18 mouse cellular contexts compared by ENCODE assay signal in the genomic region with DNA sequence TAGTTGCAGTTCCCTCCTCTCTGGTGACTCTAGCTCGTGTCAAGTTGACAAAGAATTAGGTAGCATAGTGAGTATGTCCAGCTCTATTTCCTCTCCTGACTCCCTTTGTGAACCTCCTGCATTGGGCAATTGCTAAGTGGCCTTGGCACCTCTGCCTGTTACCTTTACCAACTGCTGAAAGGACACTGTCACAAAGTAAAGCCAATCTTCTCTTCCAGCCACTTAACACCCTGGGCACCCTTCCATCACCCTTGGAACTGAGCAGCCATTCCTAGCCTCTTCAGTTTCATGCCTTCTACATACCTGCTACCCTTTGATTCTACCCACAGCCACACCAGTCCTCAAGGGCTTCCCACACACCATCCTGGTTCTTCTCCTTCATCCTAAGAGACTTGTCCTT.
"Had no signal": no experiment of that assay in that cellular context is flagged by ENCODE, and none has a peak within 500 bp of the region (broad histone marks: within the 10 kb centered on the region; RNA-seq: fewer than 3 reads in every experiment).

No protein-coding gene starts in this region.

- H3K27ac ChIP-seq: layer of hippocampus, adult 2 months; limb, embryonic 12.5 days; liver, embryonic 13.5 days; lung, embryonic 15.5 days; macrophage; neural tube, embryonic 13.5 days had no signal

- H3K4me2 ChIP-seq: limb, embryonic 12.5 days; liver, embryonic 13.5 days; lung, embryonic 15.5 days; midbrain, embryonic 11.5 days; neural tube, embryonic 13.5 days had no signal

- DNase-seq: kidney, postnatal 10 days; kidney, postnatal 4 days; liver; liver, embryonic 13.5 days; liver, postnatal 0 days; retina, postnatal 1 day; right cerebral cortex, postnatal 4 days; spleen, adult 18-20 months; thymus, adult 18-20 months; thymus, postnatal 14 days had no signal

- H3K9ac ChIP-seq: limb, embryonic 12.5 days; liver, embryonic 13.5 days; liver, postnatal 0 days; lung, embryonic 15.5 days; neural tube, embryonic 13.5 days had no signal

- ATAC-seq: liver, postnatal 0 days; midbrain, embryonic 16.5 days had no signal

- H3K36me3 ChIP-seq: limb, embryonic 12.5 days; liver, embryonic 13.5 days; lung, embryonic 15.5 days had no signal

- H3K9me3 ChIP-seq: limb, embryonic 12.5 days; liver, embryonic 13.5 days; lung, embryonic 15.5 days; megakaryocyte, embryonic 14.5 days; neural tube, embryonic 13.5 days had no signal

- H3K27me3 ChIP-seq: limb, embryonic 12.5 days; liver, embryonic 13.5 days; lung, embryonic 15.5 days; neural tube, embryonic 13.5 days had no signal

- H3K4me3 ChIP-seq: layer of hippocampus, adult 2 months; limb, embryonic 12.5 days; liver, embryonic 13.5 days; lung, embryonic 15.5 days; megakaryocyte, embryonic 14.5 days; neural tube, embryonic 13.5 days had no signal

- H3K4me1 ChIP-seq: limb, embryonic 12.5 days; liver, embryonic 13.5 days; lung, embryonic 15.5 days; megakaryocyte, embryonic 14.5 days had no signal
